Mouse (Mus musculus): ENCODE data around the gene Slc4a3. TPM values are rescaled to one million over a fixed set of nuclear protein-coding genes. Genes with fewer than 3 reads are reported as not detected.
A peak's percentile ranks its signal among the peaks of the same experiment; 100 is the strongest.

Gene Slc4a3
- polyA plus RNA-seq, 2 experiments, result 21.5 to 101 TPM

- no peaks in the 10 kb centered on the region for H3K9me3 ChIP-seq (ENCODE audit: control insufficient read depth, low read length)
- no peak overlapping the region for H3K27ac ChIP-seq (replicated peaks; ENCODE audit: low read depth, low read length)
- WGBS, result 91% methylated on average over 7 of the region's 7 CpGs
- TF ChIP-seq POLR2A (IDR thresholded peaks at IDR 0.05; ENCODE audit: borderline replicate concordance, extremely low read depth, insufficient read depth, insufficient read length), result no peak
- H3K4me1 ChIP-seq (ENCODE audit: control insufficient read depth, insufficient read depth, low read length), result peaks cover 10% of the 10 kb centered on the region
- ATAC-seq (ENCODE audit: low FRiP score, low read depth), result no peak
- H3K27me3 ChIP-seq (ENCODE audit: control insufficient read depth, insufficient read depth, low read length), result no peaks in the 10 kb centered on the region
- DNase-seq (ENCODE audit: low spot score), result no peak
- no peak overlapping the region for H3K4me2 ChIP-seq (replicated peaks; ENCODE audit: low read depth, low read length, severe bottlenecking)
- no peak overlapping the region for H3K9ac ChIP-seq (ENCODE audit: low read depth, low read length, severe bottlenecking)
- H3K36me3 ChIP-seq (ENCODE audit: control insufficient read depth, insufficient read depth, low read length), result peaks cover 59% of the 10 kb centered on the region
- no peak overlapping the region for H3K4me3 ChIP-seq (replicated peaks; ENCODE audit: low read length)
Observed at GRCm38 (mm10) chr1:75557041-75557440, 11.0 kb downstream of the Slc4a3 start.

GRCm38 (mm10) chr1:75558388-75559178 is 12.5 kb downstream of the Slc4a3 start:
- DNase-seq (ENCODE audit: low spot score), result no peak
- WGBS, result 78% methylated on average over 18 of the region's 18 CpGs
- TF ChIP-seq POLR2A (IDR thresholded peaks at IDR 0.05; ENCODE audit: borderline replicate concordance, extremely low read depth, insufficient read depth, insufficient read length), result no peak
- Histone ChIP-seq H3K9me3 (ENCODE audit: control insufficient read depth, low read length) (no peaks in the 10 kb centered on the region), H3K4me2 (replicated peaks; ENCODE audit: low read depth, low read length, severe bottlenecking) (no peak overlapping the region), H3K4me1 (ENCODE audit: control insufficient read depth, insufficient read depth, low read length) (peaks cover 10% of the 10 kb centered on the region), H3K4me3 (replicated peaks; ENCODE audit: low read length) (no peak overlapping the region), H3K27ac (replicated peaks; ENCODE audit: low read depth, low read length) (peak overlapping the region; percentile 82), H3K36me3 (ENCODE audit: control insufficient read depth, insufficient read depth, low read length) (peaks cover 43% of the 10 kb centered on the region), H3K9ac (ENCODE audit: low read depth, low read length, severe bottlenecking) (no peak overlapping the region), H3K27me3 (ENCODE audit: control insufficient read depth, insufficient read depth, low read length) (no peaks in the 10 kb centered on the region)
- no peak for ATAC-seq (ENCODE audit: low FRiP score, low read depth)

GRCm38 (mm10) chr1:75559212-75559925 is 13.3 kb downstream of the Slc4a3 start:
- WGBS, result 6% methylated on average over 17 of the region's 17 CpGs
- Histone ChIP-seq H3K9ac (ENCODE audit: low read depth, low read length, severe bottlenecking) (no peak overlapping the region), H3K4me1 (ENCODE audit: control insufficient read depth, insufficient read depth, low read length) (peaks cover 10% of the 10 kb centered on the region), H3K27me3 (ENCODE audit: control insufficient read depth, insufficient read depth, low read length) (no peaks in the 10 kb centered on the region), H3K4me2 (replicated peaks; ENCODE audit: low read depth, low read length, severe bottlenecking) (peak overlapping the region; percentile 22), H3K9me3 (ENCODE audit: control insufficient read depth, low read length) (no peaks in the 10 kb centered on the region), H3K36me3 (ENCODE audit: control insufficient read depth, insufficient read depth, low read length) (peaks cover 35% of the 10 kb centered on the region), H3K4me3 (replicated peaks; ENCODE audit: low read length) (no peak overlapping the region), H3K27ac (replicated peaks; ENCODE audit: low read depth, low read length) (peak overlapping the region; percentile 82)
- ATAC-seq (ENCODE audit: low FRiP score, low read depth), result peak; percentile 95
- peak; percentile 96 for DNase-seq (ENCODE audit: low spot score)
- TF ChIP-seq POLR2A (IDR thresholded peaks at IDR 0.05; ENCODE audit: borderline replicate concordance, extremely low read depth, insufficient read depth, insufficient read length), result no peak

GRCm38 (mm10) chr1:75560206-75560913 is 14.3 kb downstream of the Slc4a3 start:
- H3K4me3 ChIP-seq (replicated peaks; ENCODE audit: low read length), result no peak overlapping the region
- 80% methylated on average over 12 of the region's 12 CpGs for whole genome bisulfite sequencing
- H3K4me1 ChIP-seq (ENCODE audit: control insufficient read depth, insufficient read depth, low read length), result peaks cover 10% of the 10 kb centered on the region
- no peak overlapping the region for H3K27ac ChIP-seq (replicated peaks; ENCODE audit: low read depth, low read length)
- H3K36me3 ChIP-seq (ENCODE audit: control insufficient read depth, insufficient read depth, low read length), result peaks cover 26% of the 10 kb centered on the region
- no peak overlapping the region for H3K9ac ChIP-seq (ENCODE audit: low read depth, low read length, severe bottlenecking)
- DNase-seq (ENCODE audit: low spot score), result no peak
- no peak overlapping the region for H3K4me2 ChIP-seq (replicated peaks; ENCODE audit: low read depth, low read length, severe bottlenecking)
- TF ChIP-seq POLR2A (IDR thresholded peaks at IDR 0.05; ENCODE audit: borderline replicate concordance, extremely low read depth, insufficient read depth, insufficient read length), result no peak
- ATAC-seq (ENCODE audit: low FRiP score, low read depth), result no peak
- H3K27me3 ChIP-seq (ENCODE audit: control insufficient read depth, insufficient read depth, low read length), result no peaks in the 10 kb centered on the region
- no peaks in the 10 kb centered on the region for H3K9me3 ChIP-seq (ENCODE audit: control insufficient read depth, low read length)

GRCm38 (mm10) chr1:75561221-75561897 is 15.3 kb downstream of the Slc4a3 start:
- Histone ChIP-seq H3K27me3 (ENCODE audit: control insufficient read depth, insufficient read depth, low read length) (no peaks in the 10 kb centered on the region), H3K9me3 (ENCODE audit: control insufficient read depth, low read length) (no peaks in the 10 kb centered on the region), H3K27ac (replicated peaks; ENCODE audit: low read depth, low read length) (no peak overlapping the region), H3K4me3 (replicated peaks; ENCODE audit: low read length) (no peak overlapping the region), H3K4me2 (replicated peaks; ENCODE audit: low read depth, low read length, severe bottlenecking) (no peak overlapping the region), H3K9ac (ENCODE audit: low read depth, low read length, severe bottlenecking) (no peak overlapping the region), H3K4me1 (ENCODE audit: control insufficient read depth, insufficient read depth, low read length) (peaks cover 10% of the 10 kb centered on the region), H3K36me3 (ENCODE audit: control insufficient read depth, insufficient read depth, low read length) (peaks cover 17% of the 10 kb centered on the region)
- 44% methylated on average over 4 of the region's 4 CpGs for WGBS
- DNase-seq (ENCODE audit: low spot score) (no peak), ATAC-seq (ENCODE audit: low FRiP score, low read depth) (no peak)
- TF ChIP-seq POLR2A (IDR thresholded peaks at IDR 0.05; ENCODE audit: borderline replicate concordance, extremely low read depth, insufficient read depth, insufficient read length), result no peak

All from limb, embryonic 14.5 days (tissue).